Mouse (Mus musculus): ENCODE measurements around the gene Fgfr2.

Gene Fgfr2

GRCm38 (mm10) chr7:130261684-130262527 lies 2861.2 kb downstream of the Fgfr2 start:
- DNase-seq, result no peak

GRCm38 (mm10) chr7:130260905-130261683 lies 2862.1 kb downstream of the Fgfr2 start:
- no peak for DNase-seq

- no peak for DNase-seq
These were observed 2863.1 kb downstream of the Fgfr2 start for GRCm38 (mm10) chr7:130260060-130260459.

- DNase-seq, result no peak
These were observed 2864.3 kb downstream of the Fgfr2 start for GRCm38 (mm10) chr7:130258704-130259295.

- no peak for DNase-seq
These were observed 2865.0 kb downstream of the Fgfr2 start for GRCm38 (mm10) chr7:130257991-130258703.

- no peak for DNase-seq
These were observed 2869.9 kb downstream of the Fgfr2 start for GRCm38 (mm10) chr7:130253264-130253663.

- no peak for DNase-seq
These were observed 2871.1 kb downstream of the Fgfr2 start for GRCm38 (mm10) chr7:130251936-130252523.

- no peak for DNase-seq
These were observed 2872.2 kb downstream of the Fgfr2 start for GRCm38 (mm10) chr7:130250994-130251393.

- no peak for DNase-seq
These were observed 2874.7 kb downstream of the Fgfr2 start for GRCm38 (mm10) chr7:130248403-130248802.

GRCm38 (mm10) chr7:130247831-130248230 lies 2875.3 kb downstream of the Fgfr2 start:
- DNase-seq, result no peak

GRCm38 (mm10) chr7:130246483-130246882 lies 2876.7 kb downstream of the Fgfr2 start:
- DNase-seq, result no peak

- DNase-seq, result no peak
These were observed 2878.6 kb downstream of the Fgfr2 start for GRCm38 (mm10) chr7:130244545-130244944.

GRCm38 (mm10) chr7:130243811-130244210 lies 2879.3 kb downstream of the Fgfr2 start:
- DNase-seq, result no peak

GRCm38 (mm10) chr7:130240191-130240590 lies 2883.0 kb downstream of the Fgfr2 start:
- no peak for DNase-seq

- no peak for DNase-seq
These were observed 2885.9 kb downstream of the Fgfr2 start for GRCm38 (mm10) chr7:130237244-130237643.

GRCm38 (mm10) chr7:130233777-130234176 lies 2889.4 kb downstream of the Fgfr2 start:
- no peak for DNase-seq

GRCm38 (mm10) chr7:130230034-130230433 lies 2893.1 kb downstream of the Fgfr2 start:
- no peak for DNase-seq

GRCm38 (mm10) chr7:130225227-130225626 lies 2897.9 kb downstream of the Fgfr2 start:
- no peak for DNase-seq

GRCm38 (mm10) chr7:130222633-130223354 lies 2900.4 kb downstream of the Fgfr2 start:
- DNase-seq, result no peak

GRCm38 (mm10) chr7:130221661-130222387 lies 2901.3 kb downstream of the Fgfr2 start:
- no peak for DNase-seq

GRCm38 (mm10) chr7:130220627-130221026 lies 2902.5 kb downstream of the Fgfr2 start:
- no peak for DNase-seq

Measured in cerebellum, adult 11 months (tissue).